Mouse (Mus musculus) kidney, adult 2 months (tissue): ENCODE data around the gene Taok2. TPM values are rescaled to one million over a fixed set of nuclear protein-coding genes. Genes with fewer than 3 reads are reported as not detected.

Experiments
- DNase-seq: peaks from one replicate; pipeline ENCODE4 v3.0.0; 2021
- H3K27ac ChIP-seq: fragments of 200-500 bp; 2 replicates; pipeline ENCODE4 v1.5.1; 2012; ENCODE audit warnings: low read depth, low read length, control low read depth, inconsistent platforms; ENCODE audit not compliant: insufficient read depth
- H3K27me3 ChIP-seq: fragments of 200-500 bp; replicated peaks from 2 replicates; pipeline ENCODE4 v1.6.1; 2012; ENCODE audit warnings: mild to moderate bottlenecking, moderate library complexity, low read length, inconsistent platforms; ENCODE audit not compliant: control insufficient read depth, insufficient read depth
- H3K36me3 ChIP-seq: fragments of 200-500 bp; 2 replicates; pipeline ENCODE4 v1.6.1; 2012; ENCODE audit warnings: mild to moderate bottlenecking, moderate library complexity, low read length, inconsistent platforms; ENCODE audit not compliant: control insufficient read depth, insufficient read depth
- H3K4me1 ChIP-seq: fragments of 200-500 bp; 2 replicates; pipeline ENCODE4 v1.6.1; 2011; ENCODE audit warnings: low read length; ENCODE audit not compliant: control insufficient read depth, insufficient read depth
- H3K4me3 ChIP-seq: fragments of 200-500 bp; 2 replicates; pipeline ENCODE4 v1.5.1; 2011; ENCODE audit warnings: mild to moderate bottlenecking, low read depth, low read length, control low read depth; ENCODE audit not compliant: insufficient read depth
- CTCF ChIP-seq: fragments of 200-500 bp; conservative IDR thresholded peaks from 2 replicates; pipeline ENCODE4 v1.5.1; 2011; ENCODE audit warnings: low read depth, mild to moderate bottlenecking, control low read depth, low read length, moderate library complexity, mixed read lengths; ENCODE audit not compliant: insufficient read depth, insufficient read length
- POLR2A ChIP-seq: fragments of 200-500 bp; IDR thresholded peaks from one replicate; pipeline ENCODE4 v1.6.1; 2011; ENCODE audit warnings: low read depth, low read length, control low read depth
- WGBS: fragments of 180-500 bp; shearing (Covaris S2); methylation state at CpG from one replicate; pipeline ENCODE4 v1.1.7; 2018; 5-methylcytosine and 5-hydroxymethylcytosine counted together
- polyA plus RNA-seq: library from polyadenylated mRNA; depleted of rRNA; stranded (reverse); fragments of >200 nt; gene quantifications from 2 replicates; pipeline ENCODE4 v1.2.3, GENCODE M21; 2012

Taok2 gene
- polyA plus RNA-seq, 1 experiment: 56.5 TPM

DNA sequence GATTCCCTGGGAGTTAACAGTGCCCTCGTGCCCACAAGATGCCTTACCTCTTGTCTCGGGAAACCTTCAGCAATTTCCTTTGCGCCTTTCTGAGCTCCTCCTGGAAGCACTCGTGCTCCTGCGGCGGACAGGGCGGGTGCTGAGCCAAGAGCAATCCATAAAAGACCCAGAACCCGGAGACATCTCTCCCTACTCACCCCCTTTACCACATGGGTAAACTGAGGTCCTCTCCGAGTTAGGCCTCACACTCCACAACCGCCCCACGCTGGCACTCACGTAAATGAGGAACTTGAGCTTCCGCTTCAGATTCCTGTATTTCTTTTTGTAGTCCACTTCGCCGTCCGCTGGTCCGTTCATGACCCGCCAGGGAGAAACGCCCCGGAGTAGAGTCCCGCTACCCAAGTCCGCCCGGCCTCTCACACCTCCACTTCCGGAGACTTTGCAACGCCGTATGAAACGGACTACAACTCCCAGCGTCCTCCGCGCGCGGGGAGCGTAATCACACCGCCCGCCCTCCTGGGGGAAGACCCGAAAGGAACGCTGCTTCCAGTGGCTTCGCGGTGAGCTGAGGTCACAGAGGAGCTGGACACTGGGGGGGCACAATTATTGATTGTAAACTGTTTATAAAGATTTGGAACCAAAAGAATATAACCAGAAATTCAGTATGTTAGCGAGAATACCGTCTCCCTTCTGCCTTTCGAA is 22.9 kb downstream of the Taok2 start, which contains the start of gene Hirip3:
TSS of gene Hirip3 (plus strand) at position 544 of the 702 bp plus-strand sequence.
- Histone ChIP-seq H3K4me3 (peak within 1 kb of the TSS; percentile 68), H3K27ac (peak within 1 kb of the TSS; percentile 63; the same call in 1 of the 2 replicates), H3K4me1 (peaks cover 9% of the 10 kb centered on the region; the same call in 1 of the 2 replicates), H3K36me3 (no peaks in the 10 kb centered on the region), H3K27me3 (no peaks in the 10 kb centered on the region)
- TF ChIP-seq POLR2A (peak; percentile 71), CTCF (no peak)
- WGBS: under 1% methylated on average over 42 of the region's 42 CpGs
- DNase-seq: peak; percentile 98

GRCm38 (mm10) chr7:126860987-126861386 is 23.5 kb downstream of the Taok2 start:
- H3K27ac ChIP-seq: no peak overlapping the region
- DNase-seq: no peak
- WGBS: 57% methylated on average over 5 of the region's 5 CpGs
- H3K4me3 ChIP-seq: peak overlapping the region; percentile 68
- no peaks in the 10 kb centered on the region for H3K36me3 ChIP-seq
- TF ChIP-seq POLR2A (no peak), CTCF (no peak)
- H3K4me1 ChIP-seq: peaks cover 9% of the 10 kb centered on the region; the same call in 1 of the 2 replicates
- no peaks in the 10 kb centered on the region for H3K27me3 ChIP-seq

GRCm38 (mm10) chr7:126856741-126857420 is 27.6 kb downstream of the Taok2 start:
- no peak for TF ChIP-seq POLR2A
- no peak for TF ChIP-seq CTCF
- no peak for DNase-seq
- Histone ChIP-seq H3K36me3 (no peaks in the 10 kb centered on the region), H3K4me1 (peaks cover 4% of the 10 kb centered on the region; the same call in 1 of the 2 replicates), H3K27ac (no peak overlapping the region), H3K4me3 (no peak overlapping the region), H3K27me3 (no peaks in the 10 kb centered on the region)
- 68% methylated on average over 9 of the region's 9 CpGs for WGBS

DNA sequence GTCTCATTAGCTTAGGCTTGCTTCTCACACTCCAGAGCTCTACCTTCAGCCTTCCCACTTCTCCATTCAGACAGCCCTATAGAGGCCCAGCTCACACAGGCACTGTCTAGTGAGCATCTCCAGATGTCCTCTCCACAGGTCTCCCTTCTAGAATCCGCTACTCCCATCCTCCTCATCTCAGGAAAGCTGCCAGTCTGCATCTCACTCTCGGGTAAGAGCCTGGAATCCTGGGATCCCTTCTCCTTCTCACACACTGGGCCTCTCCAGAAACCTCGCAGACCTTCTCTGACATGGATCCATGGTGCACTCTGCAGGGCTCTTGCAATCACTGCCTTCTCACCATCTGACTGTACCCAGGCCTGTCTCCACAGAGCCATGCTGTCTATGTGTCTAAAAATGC is 28.9 kb downstream of the Taok2 start:
- TF ChIP-seq CTCF (no peak), POLR2A (no peak)
- no peak for DNase-seq
- Histone ChIP-seq H3K4me3 (no peak overlapping the region), H3K36me3 (no peaks in the 10 kb centered on the region), H3K4me1 (no peaks in the 10 kb centered on the region), H3K27me3 (no peaks in the 10 kb centered on the region), H3K27ac (no peak overlapping the region)
- 91% methylated on average over 3 of the region's 3 CpGs for WGBS

DNA sequence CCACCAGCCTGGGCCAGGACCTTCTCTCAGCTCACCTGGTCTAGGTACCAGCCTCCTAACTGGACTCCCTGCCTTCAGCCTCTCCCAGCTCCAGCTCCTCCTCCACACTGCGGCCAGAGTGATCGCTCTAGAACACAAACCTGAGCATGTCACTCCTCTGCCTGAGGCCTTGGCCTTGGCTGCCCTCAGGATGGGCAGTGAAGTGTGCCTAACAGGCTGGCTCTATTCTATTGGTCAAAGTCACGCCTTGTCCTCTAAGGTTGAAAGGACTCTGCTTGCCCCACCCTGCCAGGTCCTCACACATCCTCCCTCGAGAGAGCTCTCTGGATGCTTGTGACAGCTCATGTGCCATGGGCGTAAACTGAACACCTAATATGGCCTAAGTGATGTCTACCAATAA is 31.0 kb downstream of the Taok2 start:
- H3K27me3 ChIP-seq: no peaks in the 10 kb centered on the region
- 44% methylated on average over 5 of the region's 5 CpGs for WGBS
- peak; percentile 88 for DNase-seq
- TF ChIP-seq CTCF: no peak
- no peaks in the 10 kb centered on the region for H3K4me1 ChIP-seq
- no peak overlapping the region for H3K27ac ChIP-seq
- H3K36me3 ChIP-seq: no peaks in the 10 kb centered on the region
- H3K4me3 ChIP-seq: no peak overlapping the region

DNA sequence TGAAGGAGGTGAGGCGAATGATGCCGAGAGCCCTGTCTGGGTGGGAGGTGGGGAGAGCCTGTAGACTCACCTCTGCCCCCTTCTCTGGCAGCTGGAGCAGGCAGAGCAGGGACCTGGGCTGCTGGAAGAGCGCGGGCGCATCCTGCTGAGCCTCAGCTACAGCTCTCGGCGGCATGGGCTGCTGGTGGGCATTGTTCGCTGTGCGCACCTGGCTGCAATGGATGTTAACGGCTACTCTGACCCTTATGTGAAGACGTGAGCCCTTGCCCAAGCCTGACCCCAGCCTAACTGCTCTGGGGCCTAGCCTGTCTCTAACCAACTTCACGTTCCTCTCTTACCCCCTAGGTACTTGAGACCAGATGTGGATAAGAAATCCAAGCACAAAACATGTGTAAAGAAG is 33.3 kb downstream of the Taok2 start:
- TF ChIP-seq POLR2A: no peak
- no peak for TF ChIP-seq CTCF
- Histone ChIP-seq H3K4me1 (no peaks in the 10 kb centered on the region), H3K27me3 (peaks cover 3% of the 10 kb centered on the region), H3K4me3 (no peak overlapping the region), H3K36me3 (no peaks in the 10 kb centered on the region), H3K27ac (no peak overlapping the region)
- DNase-seq: no peak
- 64% methylated on average over 12 of the region's 12 CpGs for WGBS

DNA sequence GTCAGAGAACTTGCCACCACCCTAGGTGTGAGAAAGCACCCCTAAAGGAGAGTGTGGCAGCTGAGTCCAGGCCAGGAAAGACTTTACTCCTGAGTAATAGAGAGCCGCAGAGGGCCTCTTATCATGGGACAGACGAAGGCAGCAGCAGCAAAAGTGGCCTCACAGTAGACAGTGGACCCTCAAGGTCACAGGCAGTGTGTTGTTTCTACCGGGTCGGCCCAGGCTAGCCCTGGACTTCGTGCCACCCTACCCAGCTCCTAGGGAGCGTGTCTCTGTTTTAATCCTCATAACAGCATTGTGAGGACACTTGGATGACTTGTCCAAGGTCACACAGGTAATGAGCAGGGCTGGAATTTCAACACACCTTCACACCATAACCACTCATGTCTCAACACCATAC is 34.3 kb downstream of the Taok2 start:
- TF ChIP-seq CTCF (no peak), POLR2A (no peak)
- 80% methylated on average over 6 of the region's 6 CpGs for WGBS
- no peak for DNase-seq
- no peaks in the 10 kb centered on the region for H3K4me1 ChIP-seq
- H3K27me3 ChIP-seq: peaks cover 3% of the 10 kb centered on the region
- no peak overlapping the region for H3K27ac ChIP-seq
- no peak overlapping the region for H3K4me3 ChIP-seq
- no peaks in the 10 kb centered on the region for H3K36me3 ChIP-seq
